Mouse (Mus musculus) MEL (cell line): ENCODE results near the gene Abhd12. TPM values are rescaled to one million over a fixed set of nuclear protein-coding genes. Genes with fewer than 3 reads are reported as not detected.
A peak's percentile ranks its signal among the peaks of the same experiment; 100 is the strongest.

Source experiments
- DNase-seq: peaks from one replicate; pipeline ENCODE4 v3.0.0; 2011; ENCODE audit warnings: low read depth, low spot score
- H3K27ac ChIP-seq: 2 replicates; pipeline ENCODE4 v1.5.1; 2012; ENCODE audit warnings: low read depth, mild to moderate bottlenecking, control low read depth, low read length, moderate library complexity; ENCODE audit not compliant: control insufficient read depth
- H3K27me3 ChIP-seq, 2 experiments: fragments of 150-350 bp in 1 of 2; sonication (generic) in 1 of 2; 2 replicates each; pipeline ENCODE4 v1.6.1; 2012; ENCODE audit warnings: low read length in 2 of 2, mild to moderate bottlenecking in 2 of 2, improper control_type of control experiment in 1 of 2, moderate library complexity in 1 of 2; ENCODE audit not compliant: insufficient read depth in 2 of 2, control insufficient read depth in 1 of 2
- H3K36me3 ChIP-seq, 2 experiments: 2 replicates each; pipeline ENCODE4 v1.6.1; 2012 to 2014; ENCODE audit warnings: low read length in 2 of 2, improper control_type of control experiment in 1 of 2, inconsistent platforms in 1 of 2, mild to moderate bottlenecking in 1 of 2; ENCODE audit not compliant: insufficient read depth in 2 of 2, control insufficient read depth in 1 of 2
- H3K4me1 ChIP-seq, 2 experiments: fragments of 150-350 bp in 1 of 2; sonication (generic) in 1 of 2; 2 replicates each; pipeline ENCODE4 v1.6.1; 2012; ENCODE audit warnings: low read length in 2 of 2, improper control_type of control experiment in 1 of 2, mild to moderate bottlenecking in 1 of 2; ENCODE audit not compliant: insufficient read depth in 2 of 2, control insufficient read depth in 1 of 2
- H3K4me3 ChIP-seq, 2 experiments: fragments of 150-350 bp in 1 of 2; sonication (generic) in 1 of 2; 2 replicates each; pipeline ENCODE4 v1.5.1; 2012; ENCODE audit warnings: low read depth in 2 of 2, low read length in 2 of 2, mild to moderate bottlenecking in 2 of 2, moderate library complexity in 2 of 2, control low read depth in 1 of 2, improper control_type of control experiment in 1 of 2; ENCODE audit not compliant: control insufficient read depth in 1 of 2, insufficient read depth in 1 of 2
- H3K79me2 ChIP-seq: 2 replicates; pipeline ENCODE4 v1.6.1; 2012; ENCODE audit warnings: mild to moderate bottlenecking, low read length, moderate library complexity; ENCODE audit not compliant: control insufficient read depth, poor library complexity, insufficient read depth
- H3K9ac ChIP-seq: 2 replicates; pipeline ENCODE4 v1.6.1; 2012; ENCODE audit warnings: low read depth, mild to moderate bottlenecking, control low read depth, low read length, moderate library complexity; ENCODE audit not compliant: control insufficient read depth, poor library complexity, severe bottlenecking
- H3K9me3 ChIP-seq: fragments of 150-350 bp; sonication (generic); replicated peaks from 2 replicates; pipeline ENCODE4 v1.6.1; 2012; ENCODE audit warnings: mild to moderate bottlenecking, low read length, improper control_type of control experiment, moderate library complexity; ENCODE audit not compliant: insufficient read depth
- BHLHE40 ChIP-seq: IDR thresholded peaks from 2 replicates; pipeline ENCODE4 v1.6.1; 2012; ENCODE audit warnings: low read depth, mild to moderate bottlenecking, inconsistent platforms, low read length, improper control_type of control experiment, borderline replicate concordance
- CHD1 ChIP-seq: IDR thresholded peaks from 2 replicates; pipeline ENCODE4 v1.6.1; 2012; ENCODE audit warnings: low read depth, mild to moderate bottlenecking, inconsistent platforms, low read length, improper control_type of control experiment
- CHD2 ChIP-seq: IDR thresholded peaks from 2 replicates; pipeline ENCODE4 v1.6.1; 2011; ENCODE audit warnings: low read length, improper control_type of control experiment
- CTCF ChIP-seq, 3 experiments: IDR thresholded peaks in 2 of 3; conservative IDR thresholded peaks in 1 of 3; 2 replicates each; pipeline ENCODE4 v1.5.1; 2011 to 2012; ENCODE audit warnings: low read length in 3 of 3, low read depth in 2 of 3, mild to moderate bottlenecking in 2 of 3, improper control_type of control experiment in 1 of 3, inconsistent platforms in 1 of 3, mixed read lengths in 1 of 3, moderate library complexity in 1 of 3; ENCODE audit not compliant: control insufficient read depth in 1 of 3, insufficient read depth in 1 of 3, poor library complexity in 1 of 3, severe bottlenecking in 1 of 3
- E2F4 ChIP-seq: IDR thresholded peaks from 2 replicates; pipeline ENCODE4 v1.6.1; 2011; ENCODE audit warnings: low read depth, low read length, improper control_type of control experiment, borderline replicate concordance
- ELF1 ChIP-seq: IDR thresholded peaks from 2 replicates; pipeline ENCODE4 v1.6.1; 2014; ENCODE audit warnings: low read depth, mild to moderate bottlenecking, inconsistent platforms, low read length, improper control_type of control experiment, moderate library complexity
- ETS1 ChIP-seq: IDR thresholded peaks from 2 replicates; pipeline ENCODE4 v1.6.1; 2012; ENCODE audit warnings: low read depth, mild to moderate bottlenecking, inconsistent platforms, low read length, improper control_type of control experiment, moderate library complexity
- GABPA ChIP-seq: IDR thresholded peaks from 2 replicates; pipeline ENCODE4 v1.6.1; 2012; ENCODE audit warnings: low read depth, mild to moderate bottlenecking, inconsistent platforms, low read length, improper control_type of control experiment, moderate library complexity
- HCFC1 ChIP-seq: IDR thresholded peaks from 2 replicates; pipeline ENCODE4 v1.6.1; 2012; ENCODE audit warnings: low read depth, mild to moderate bottlenecking, inconsistent platforms, low read length, improper control_type of control experiment, moderate library complexity
- JUND ChIP-seq: IDR thresholded peaks from 2 replicates; pipeline ENCODE4 v1.6.1; 2011; ENCODE audit warnings: low read depth, mild to moderate bottlenecking, improper control_type of control experiment, low read length
- KAT2A ChIP-seq: conservative IDR thresholded peaks from 2 replicates; pipeline ENCODE4 v1.6.1; 2012; ENCODE audit warnings: low read depth, low read length, improper control_type of control experiment, inconsistent platforms
- MAFK ChIP-seq: IDR thresholded peaks from 2 replicates; pipeline ENCODE4 v1.6.1; 2011; ENCODE audit warnings: low read depth, mild to moderate bottlenecking, low read length, improper control_type of control experiment, borderline replicate concordance
- MAX ChIP-seq: IDR thresholded peaks from 2 replicates; pipeline ENCODE4 v1.6.1; 2011; ENCODE audit warnings: low read length, improper control_type of control experiment
- MAZ ChIP-seq: IDR thresholded peaks from 2 replicates; pipeline ENCODE4 v1.6.1; 2012; ENCODE audit warnings: low read depth, mild to moderate bottlenecking, inconsistent platforms, low read length, improper control_type of control experiment
- MEF2A ChIP-seq: IDR thresholded peaks from 2 replicates; pipeline ENCODE4 v1.6.1; 2014; ENCODE audit warnings: low read depth, mild to moderate bottlenecking, inconsistent platforms, low read length, improper control_type of control experiment; ENCODE audit not compliant: poor library complexity, insufficient replicate concordance, severe bottlenecking; ENCODE audit errors: extremely low read depth
- MXI1 ChIP-seq: IDR thresholded peaks from 2 replicates; pipeline ENCODE4 v1.6.1; 2011; ENCODE audit warnings: mild to moderate bottlenecking, low read depth, low read length, improper control_type of control experiment
- MYB ChIP-seq: IDR thresholded peaks from 2 replicates; pipeline ENCODE4 v1.6.1; 2011; ENCODE audit warnings: mild to moderate bottlenecking, low read depth, low read length, improper control_type of control experiment
- NELFE ChIP-seq: IDR thresholded peaks from 2 replicates; pipeline ENCODE4 v1.6.1; 2011; ENCODE audit warnings: low read depth, low read length, improper control_type of control experiment
- NRF1 ChIP-seq: IDR thresholded peaks from 2 replicates; pipeline ENCODE4 v1.6.1; 2014; ENCODE audit warnings: low read depth, mild to moderate bottlenecking, inconsistent platforms, low read length, improper control_type of control experiment, moderate library complexity; ENCODE audit not compliant: poor library complexity, insufficient read depth, severe bottlenecking
- POLR2A ChIP-seq, 2 experiments: IDR thresholded peaks; 2 replicates each; pipeline ENCODE4 v1.6.1; 2011 to 2012; ENCODE audit warnings: low read length in 2 of 2, mild to moderate bottlenecking in 2 of 2, control low read depth in 1 of 2, improper control_type of control experiment in 1 of 2, low read depth in 1 of 2, moderate library complexity in 1 of 2; ENCODE audit not compliant: control insufficient read depth in 1 of 2, insufficient read depth in 1 of 2, poor library complexity in 1 of 2
- POLR2AphosphoS2 ChIP-seq: IDR thresholded peaks from 2 replicates; pipeline ENCODE4 v1.6.1; 2011; ENCODE audit warnings: low read length, improper control_type of control experiment
- POLR2AphosphoS5 ChIP-seq: IDR thresholded peaks from 2 replicates; pipeline ENCODE4 v1.6.1; 2012; ENCODE audit warnings: low read depth, borderline replicate concordance, mild to moderate bottlenecking, inconsistent platforms, low read length, moderate library complexity, mixed read lengths
- RAD21 ChIP-seq: IDR thresholded peaks from 2 replicates; pipeline ENCODE4 v1.6.1; 2011; ENCODE audit warnings: mild to moderate bottlenecking, low read depth, low read length, improper control_type of control experiment
- RCOR1 ChIP-seq: IDR thresholded peaks from 2 replicates; pipeline ENCODE4 v1.6.1; 2012; ENCODE audit warnings: low read depth, mild to moderate bottlenecking, inconsistent platforms, low read length, improper control_type of control experiment
- SIN3A ChIP-seq: IDR thresholded peaks from 2 replicates; pipeline ENCODE4 v1.6.1; 2012; ENCODE audit warnings: low read length, improper control_type of control experiment, inconsistent platforms
- SMC3 ChIP-seq: IDR thresholded peaks from 2 replicates; pipeline ENCODE4 v1.6.1; 2011; ENCODE audit warnings: low read depth, low read length, improper control_type of control experiment
- TAL1 ChIP-seq: IDR thresholded peaks from 2 replicates; pipeline ENCODE4 v1.6.1; 2012; ENCODE audit warnings: mild to moderate bottlenecking, inconsistent platforms, low read length, moderate library complexity, mixed read lengths
- TBP ChIP-seq: IDR thresholded peaks from 2 replicates; pipeline ENCODE4 v1.8.0; 2011; ENCODE audit warnings: low read depth, low read length, improper control_type of control experiment
- UBTF ChIP-seq: IDR thresholded peaks from 2 replicates; pipeline ENCODE4 v1.6.1; 2012; ENCODE audit warnings: low read depth, mild to moderate bottlenecking, inconsistent platforms, low read length, improper control_type of control experiment, moderate library complexity, borderline replicate concordance; ENCODE audit not compliant: insufficient read depth
- USF1 ChIP-seq: IDR thresholded peaks from 2 replicates; pipeline ENCODE4 v1.6.1; 2014; ENCODE audit warnings: low read depth, mild to moderate bottlenecking, inconsistent platforms, low read length, improper control_type of control experiment, moderate library complexity
- USF2 ChIP-seq, 2 experiments: IDR thresholded peaks; 2 replicates each; pipeline ENCODE4 v1.6.1; 2011 to 2012; ENCODE audit warnings: improper control_type of control experiment in 2 of 2, low read length in 2 of 2, borderline replicate concordance in 1 of 2, inconsistent platforms in 1 of 2, low read depth in 1 of 2, mild to moderate bottlenecking in 1 of 2; ENCODE audit not compliant: insufficient read depth in 1 of 2
- ZC3H11A ChIP-seq: IDR thresholded peaks from 2 replicates; pipeline ENCODE4 v1.6.1; 2012; ENCODE audit warnings: low read depth, mild to moderate bottlenecking, inconsistent platforms, low read length, improper control_type of control experiment
- ZKSCAN1 ChIP-seq: IDR thresholded peaks from 2 replicates; pipeline ENCODE4 v1.6.1; 2012; ENCODE audit warnings: low read depth, mild to moderate bottlenecking, inconsistent platforms, low read length, improper control_type of control experiment, moderate library complexity
- ZMIZ1 ChIP-seq: IDR thresholded peaks from 2 replicates; pipeline ENCODE4 v1.6.1; 2012; ENCODE audit warnings: low read depth, mild to moderate bottlenecking, inconsistent platforms, low read length, improper control_type of control experiment, moderate library complexity
- ZNF384 ChIP-seq: IDR thresholded peaks from 2 replicates; pipeline ENCODE4 v1.6.1; 2012; ENCODE audit warnings: low read depth, mild to moderate bottlenecking, inconsistent platforms, low read length, improper control_type of control experiment
- polyA plus RNA-seq, 2 experiments: library from polyadenylated mRNA; stranded (reverse) in 1 of 2; unstranded in 1 of 2; fragments of >175 nt in 1 of 2; fragments of >200 nt in 1 of 2; gene quantifications; 2 replicates each; pipeline versions ENCODE4 v1.2.1 to v1.2.4; 2012; ENCODE audit warnings: low replicate concordance in 2 of 2, low read depth in 1 of 2; ENCODE audit not compliant: insufficient read length in 2 of 2, insufficient read depth in 1 of 2, missing spikeins in 1 of 2
- total RNA-seq: library from RNA; depleted of rRNA; stranded (reverse); fragments of 300-350 nt; gene quantifications from 2 replicates; pipeline ENCODE4 v1.2.3, GENCODE M21; 2012; rRNA removed

Abhd12 gene
- total RNA-seq: 21.8 and 23.7 TPM in 2 replicates
- 10 to 100 TPM in 1 of 2 experiments, not detected in 1; 29.4 TPM for polyA plus RNA-seq

GRCm38 (mm10) chr2:150904272-150904935, at the start of gene Abhd12:
Gene Abhd12, minus strand, starts transcription at chr2:150904741.
- Histone ChIP-seq H3K9ac (peak within 1 kb of the TSS; percentile 98), H3K27me3 (no peaks in the 10 kb centered on the region), H3K4me1 (peaks cover 2 to 4% of the 10 kb centered on the region in 2 experiments; a peak in 2 of 4 replicates), H3K4me3 (peak within 1 kb of the TSS; percentile 95 to 98), H3K36me3 (peaks cover 0 to 10% of the 10 kb centered on the region in 2 experiments; a peak in 2 of 4 replicates), H3K9me3 (no peaks in the 10 kb centered on the region), H3K79me2 (peaks cover 10% of the 10 kb centered on the region), H3K27ac (peak within 1 kb of the TSS; percentile 96)
- DNase-seq: peak; percentile 97
- TF ChIP-seq NELFE (peak; percentile 75), POLR2A (IDR thresholded peaks at IDR 0.05; ENCODE audit: control insufficient read depth in 1 of 2, insufficient read depth in 1 of 2, low read depth in 1 of 2, low read length in 2 of 2, poor library complexity in 1 of 2) (peak; percentile 79 to 90), ZNF384 (no peak; the same call in 1 of the 2 replicates), ZMIZ1 (peak; percentile 53; the same call in 1 of the 2 replicates), E2F4 (no peak), USF2 (IDR thresholded peaks at IDR 0.05; ENCODE audit: borderline replicate concordance in 1 of 2, insufficient read depth in 1 of 2, low read depth in 1 of 2, low read length in 2 of 2) (no peak), UBTF (0 out of 2 replicates have a peak, but pooled peaks have one; percentile 87), BHLHE40 (no peak), MAFK (no peak), KAT2A (peak; percentile 67; the same call in 1 of the 2 replicates), TBP (peak; percentile 55; the same call in 1 of the 2 replicates), CHD1 (no peak), NRF1 (0 out of 2 replicates have a peak, but pooled peaks have one; percentile 43), MYB (no peak), ZKSCAN1 (no peak), POLR2AphosphoS5 (no peak), ETS1 (no peak), JUND (no peak), HCFC1 (peak; percentile 96), MEF2A (no peak), RAD21 (no peak), TAL1 (no peak), CTCF (IDR thresholded peaks at IDR 0.05 in 2 of 3, conservative IDR thresholded peaks at IDR 0.05 in 1 of 3; ENCODE audit: control insufficient read depth in 1 of 3, insufficient read depth in 1 of 3, low read depth in 2 of 3, low read length in 3 of 3, poor library complexity in 1 of 3, severe bottlenecking in 1 of 3) (no peak), SIN3A (peak; percentile 95), ZC3H11A (no peak), MXI1 (peak; percentile 52), ELF1 (peak; percentile 97), SMC3 (no peak), MAZ (peak; percentile 17; the same call in 1 of the 2 replicates), RCOR1 (0 out of 2 replicates have a peak, but pooled peaks have one; percentile 9), POLR2AphosphoS2 (peak; percentile 56; the same call in 1 of the 2 replicates), CHD2 (no peak), GABPA (no peak), MAX (no peak), USF1 (no peak; the same call in 1 of the 2 replicates)
